In genomic region chr1:118720474-118721095, GRCm38 (mm10) we compare ENCODE assay signal across 17 mouse cellular contexts.
"Had no signal": no experiment of that assay in that cellular context is flagged by ENCODE, and none has a peak within 500 bp of the region (broad histone marks: within the 10 kb centered on the region; RNA-seq: fewer than 3 reads in every experiment).

No protein-coding gene starts in this region.

- H3K9me3 ChIP-seq: midbrain, embryonic 10.5 days; midbrain, embryonic 15.5 days; stomach, embryonic 15.5 days had no signal

- H3K4me3 ChIP-seq: limb, embryonic 12.5 days; liver, embryonic 13.5 days; midbrain, embryonic 10.5 days; midbrain, embryonic 15.5 days; neural tube, embryonic 13.5 days; stomach, embryonic 15.5 days had no signal

- H3K36me3 ChIP-seq: limb, embryonic 12.5 days; liver, embryonic 13.5 days; midbrain, embryonic 10.5 days; midbrain, embryonic 15.5 days; neural tube, embryonic 13.5 days; stomach, embryonic 15.5 days had no signal

- ATAC-seq: liver, postnatal 0 days; midbrain, embryonic 15.5 days had no signal

- H3K27me3 ChIP-seq: limb, embryonic 12.5 days; liver, embryonic 13.5 days; midbrain, embryonic 15.5 days; neural tube, embryonic 13.5 days; stomach, embryonic 15.5 days had no signal

- DNase-seq: kidney, adult 9 months; kidney, postnatal 36 days; layer of hippocampus, adult 9-11 months; layer of hippocampus, postnatal 36 days; liver; liver, embryonic 13.5 days; liver, postnatal 0 days; lung, postnatal 36 days; right cerebral cortex, postnatal 14 days; thymus, adult 2 months; thymus, postnatal 25 days had no signal

- H3K4me1 ChIP-seq: liver, embryonic 13.5 days; midbrain, embryonic 10.5 days; midbrain, embryonic 15.5 days; neural tube, embryonic 13.5 days; stomach, embryonic 15.5 days had no signal

- H3K9ac ChIP-seq: limb, embryonic 12.5 days; liver, embryonic 13.5 days; liver, postnatal 0 days; midbrain, embryonic 15.5 days; neural tube, embryonic 13.5 days; stomach, embryonic 15.5 days had no signal

- H3K4me2 ChIP-seq: limb, embryonic 12.5 days; liver, embryonic 13.5 days; midbrain, embryonic 15.5 days; neural tube, embryonic 13.5 days; stomach, embryonic 15.5 days had no signal

- H3K27ac ChIP-seq: kidney, postnatal 0 days; limb, embryonic 12.5 days; liver, embryonic 13.5 days; midbrain, embryonic 10.5 days; midbrain, embryonic 15.5 days; neural tube, embryonic 13.5 days; stomach, embryonic 15.5 days had no signal
